Mouse (Mus musculus) midbrain, postnatal 0 days (tissue): Measurements from ENCODE around the gene Ppa2. TPM values are rescaled to one million over a fixed set of nuclear protein-coding genes. Genes with fewer than 3 reads are reported as not detected.

Experiments used
- ATAC-seq: fragments of 200-750 bp; cut with Nextera tagmentation; 2 replicates; pipeline ENCODE4 v1.8.0; 2017; ENCODE audit warnings: moderate number of reproducible peaks, mild to moderate bottlenecking, moderate TSS enrichment, moderate library complexity; ENCODE audit not compliant: low FRiP score
- DNase-seq: peaks from one replicate; pipeline ENCODE4 v3.0.0-alpha.2; 2015; ENCODE audit warnings: low spot score
- H3K27ac ChIP-seq: fragments of 300-500 bp; sonication (generic); 2 replicates; pipeline ENCODE4 v1.5.1; 2014; ENCODE audit warnings: low read depth, mild to moderate bottlenecking, low read length, mixed read lengths
- H3K27me3 ChIP-seq: fragments of 300-500 bp; sonication (generic); 2 replicates; pipeline ENCODE4 v1.6.1; 2014; ENCODE audit warnings: low read length, control low read depth, mixed read lengths; ENCODE audit not compliant: insufficient read depth
- H3K36me3 ChIP-seq: fragments of 300-500 bp; sonication (generic); 2 replicates; pipeline ENCODE4 v1.6.1; 2014; ENCODE audit warnings: low read length, control low read depth, mixed read lengths; ENCODE audit not compliant: insufficient read depth
- H3K4me1 ChIP-seq: fragments of 300-500 bp; sonication (generic); 2 replicates; pipeline ENCODE4 v1.6.1; 2014; ENCODE audit warnings: mild to moderate bottlenecking, control low read depth, antibody characterized with exemption, low read length, mixed read lengths; ENCODE audit not compliant: insufficient read depth
- H3K4me2 ChIP-seq: fragments of 300-500 bp; sonication (generic); 2 replicates; pipeline ENCODE4 v1.6.1; 2014; ENCODE audit warnings: low read depth, mild to moderate bottlenecking, low read length, mixed read lengths; ENCODE audit not compliant: poor library complexity, severe bottlenecking
- H3K4me3 ChIP-seq: fragments of 300-500 bp; sonication (generic); 2 replicates; pipeline ENCODE4 v1.5.1; 2014; ENCODE audit warnings: low read depth, mild to moderate bottlenecking, low read length, moderate library complexity
- H3K9ac ChIP-seq: fragments of 300-500 bp; sonication (generic); replicated peaks from 2 replicates; pipeline ENCODE4 v1.6.1; 2014; ENCODE audit warnings: mild to moderate bottlenecking, low read length, moderate library complexity, mixed read lengths; ENCODE audit not compliant: poor library complexity, severe bottlenecking
- H3K9me3 ChIP-seq: fragments of 300-500 bp; sonication (generic); 2 replicates; pipeline ENCODE4 v1.6.1; 2016; ENCODE audit warnings: low read length, control low read depth
- CTCF ChIP-seq: IDR thresholded peaks from 2 replicates; pipeline ENCODE4 v1.5.1; 2016; ENCODE audit warnings: antibody characterized with exemption, mild to moderate bottlenecking
- WGBS: fragments of 180-500 bp; shearing (Covaris S2); extraction: QIAGEN DNeasy Blood & Tissue Kit; methylation state at CpG from one replicate; pipeline ENCODE4 v1.1.7; 2014; 5-methylcytosine and 5-hydroxymethylcytosine counted together
- polyA plus RNA-seq: library from polyadenylated mRNA; unstranded; fragments of >200 nt; fragmentation: Nextera tagmentation; extraction: Ambion mirVana; gene quantifications from 2 replicates; pipeline ENCODE4 v1.2.1, GENCODE M21; 2015
- total RNA-seq: library from RNA; depleted of rRNA; stranded (reverse); fragments of >200 nt; gene quantifications from 2 replicates; pipeline ENCODE4 v1.2.3, GENCODE M21; 2014

Gene Ppa2
- total and polyA plus RNA-seq, 2 experiments from 2014 or later = 33.1 to 99.4 TPM

- Histone ChIP-seq H3K27me3 (no peaks in the 10 kb centered on the region), H3K9me3 (no peaks in the 10 kb centered on the region), H3K4me2 (no peak overlapping the region), H3K4me1 (no peaks in the 10 kb centered on the region), H3K27ac (no peak overlapping the region), H3K4me3 (no peak overlapping the region), H3K9ac (no peak overlapping the region), H3K36me3 (no peaks in the 10 kb centered on the region)
- no peak for DNase-seq
- WGBS = 79% methylated on average over 1 of the region's 1 CpGs
- TF ChIP-seq CTCF = no peak
- no peak for ATAC-seq
Measured at GRCm38 (mm10) chr3:133361406-133361805, 51.5 kb downstream of the Ppa2 start.

- H3K27me3 ChIP-seq = no peaks in the 10 kb centered on the region
- no peaks in the 10 kb centered on the region for H3K36me3 ChIP-seq
- ATAC-seq (no peak), DNase-seq (no peak)
- no peak overlapping the region for H3K4me2 ChIP-seq
- no peak overlapping the region for H3K27ac ChIP-seq
- TF ChIP-seq CTCF = no peak
- H3K4me3 ChIP-seq = no peak overlapping the region
- WGBS = 81% methylated on average over 3 of the region's 3 CpGs
- H3K9ac ChIP-seq = no peak overlapping the region
- no peaks in the 10 kb centered on the region for H3K4me1 ChIP-seq
- no peaks in the 10 kb centered on the region for H3K9me3 ChIP-seq
Measured at GRCm38 (mm10) chr3:133364138-133364537, 54.2 kb downstream of the Ppa2 start.

GRCm38 (mm10) chr3:133366096-133366495 is 56.2 kb downstream of the Ppa2 start:
- H3K9ac ChIP-seq = no peak overlapping the region
- H3K27me3 ChIP-seq = no peaks in the 10 kb centered on the region
- no peaks in the 10 kb centered on the region for H3K9me3 ChIP-seq
- H3K4me2 ChIP-seq = no peak overlapping the region
- peaks cover 4% of the 10 kb centered on the region; the same call in 1 of the 2 replicates for H3K36me3 ChIP-seq
- H3K4me1 ChIP-seq = no peaks in the 10 kb centered on the region
- 94% methylated on average over 9 of the region's 9 CpGs for WGBS
- no peak overlapping the region for H3K4me3 ChIP-seq
- DNase-seq = no peak
- no peak overlapping the region for H3K27ac ChIP-seq
- TF ChIP-seq CTCF = no peak
- no peak for ATAC-seq

- peaks cover 6% of the 10 kb centered on the region; the same call in 1 of the 2 replicates for H3K36me3 ChIP-seq
- H3K9ac ChIP-seq = no peak overlapping the region
- DNase-seq (no peak), ATAC-seq (no peak)
- H3K4me1 ChIP-seq = no peaks in the 10 kb centered on the region
- H3K9me3 ChIP-seq = no peaks in the 10 kb centered on the region
- H3K27me3 ChIP-seq = no peaks in the 10 kb centered on the region
- no peak overlapping the region for H3K4me2 ChIP-seq
- no peak overlapping the region for H3K27ac ChIP-seq
- no peak overlapping the region for H3K4me3 ChIP-seq
- no peak for TF ChIP-seq CTCF
Measured at GRCm38 (mm10) chr3:133378174-133378573, 68.3 kb downstream of the Ppa2 start.

GRCm38 (mm10) chr3:133379997-133380396 is 70.1 kb downstream of the Ppa2 start:
- Histone ChIP-seq H3K4me1 (no peaks in the 10 kb centered on the region), H3K9me3 (no peaks in the 10 kb centered on the region), H3K4me2 (no peak overlapping the region), H3K27me3 (no peaks in the 10 kb centered on the region), H3K4me3 (no peak overlapping the region), H3K9ac (no peak overlapping the region), H3K36me3 (peaks cover 6% of the 10 kb centered on the region; the same call in 1 of the 2 replicates), H3K27ac (no peak overlapping the region)
- DNase-seq (no peak), ATAC-seq (no peak)
- no peak for TF ChIP-seq CTCF
- WGBS = 100% methylated on average over 1 of the region's 1 CpGs

- WGBS = 80% methylated on average over 11 of the region's 11 CpGs
- DNase-seq (no peak), ATAC-seq (no peak)
- H3K4me2 ChIP-seq = no peak overlapping the region
- no peak overlapping the region for H3K4me3 ChIP-seq
- no peak overlapping the region for H3K9ac ChIP-seq
- no peak overlapping the region for H3K27ac ChIP-seq
- peaks cover 6% of the 10 kb centered on the region; the same call in 1 of the 2 replicates for H3K36me3 ChIP-seq
- H3K4me1 ChIP-seq = no peaks in the 10 kb centered on the region
- H3K27me3 ChIP-seq = no peaks in the 10 kb centered on the region
- H3K9me3 ChIP-seq = no peaks in the 10 kb centered on the region
- no peak for TF ChIP-seq CTCF
Measured at GRCm38 (mm10) chr3:133381519-133381918, 71.6 kb downstream of the Ppa2 start.
